Mouse (Mus musculus) layer of hippocampus, adult 9-11 months (tissue): ENCODE data around the gene Sox12.

Source experiments
- DNase-seq: peaks from one replicate; pipeline ENCODE4 v3.0.0; 2022

Sox12 gene

GRCm38 (mm10) chr2:152349842-152350540 is 47.9 kb downstream of the Sox12 start:
- peak; percentile 44 for DNase-seq

- no peak for DNase-seq
These were observed 48.7 kb downstream of the Sox12 start for GRCm38 (mm10) chr2:152349205-152349604.

GRCm38 (mm10) chr2:152347722-152348121 is 50.1 kb downstream of the Sox12 start:
- DNase-seq, result no peak

- no peak for DNase-seq
These were observed 50.9 kb downstream of the Sox12 start for GRCm38 (mm10) chr2:152346776-152347465.

GRCm38 (mm10) chr2:152345393-152345792 is 52.5 kb downstream of the Sox12 start:
- DNase-seq, result no peak

GRCm38 (mm10) chr2:152344909-152345308 is 53.0 kb downstream of the Sox12 start:
- no peak for DNase-seq

GRCm38 (mm10) chr2:152344361-152344760 is 53.5 kb downstream of the Sox12 start:
- no peak for DNase-seq
